Mouse (Mus musculus) urinary bladder, postnatal 14 days (tissue): ENCODE results near the gene Gemin5.
"Not testable (repeated sequence)": the region's sequence is repeated elsewhere in the genome, so short reads cannot be mapped to it uniquely, and the experiment has no call there.

Experiments used
- DNase-seq: peaks from one replicate; pipeline ENCODE4 v3.0.0; 2021; ENCODE audit warnings: low spot score

Gene Gemin5

DNA sequence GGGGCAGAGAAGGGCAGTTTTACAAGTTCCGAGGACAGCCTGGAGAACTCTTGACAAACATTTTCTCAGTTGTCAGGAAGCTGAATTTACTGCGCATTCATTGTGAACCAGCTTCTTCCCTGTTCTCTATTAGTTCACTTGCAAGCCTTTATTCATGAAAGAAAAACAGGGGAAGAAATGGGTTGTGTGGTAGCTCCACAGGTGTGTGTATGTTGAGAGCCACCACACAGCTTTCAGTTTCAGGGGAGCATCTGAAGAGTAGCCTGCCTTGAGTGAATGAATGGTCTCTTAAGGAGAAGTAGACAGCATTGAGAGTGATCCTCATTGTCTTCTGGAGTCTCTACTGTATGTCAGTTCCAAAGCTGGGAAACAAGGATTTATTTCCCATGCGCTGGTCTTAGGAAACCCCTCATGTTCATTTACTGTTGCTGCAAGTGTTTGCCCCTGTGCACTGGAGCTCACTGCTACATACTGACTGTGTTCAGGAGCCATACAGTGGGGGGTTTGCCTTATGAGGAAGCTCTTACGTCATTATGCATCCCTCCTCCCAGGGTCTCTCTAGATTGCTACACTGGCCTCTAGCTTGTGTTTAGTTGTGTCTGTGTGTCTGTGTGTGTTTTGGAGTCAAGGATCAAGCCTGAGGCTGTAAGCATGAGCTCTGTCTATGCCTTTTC, 60.5 kb downstream of the Gemin5 start:
- no peak for DNase-seq

DNA sequence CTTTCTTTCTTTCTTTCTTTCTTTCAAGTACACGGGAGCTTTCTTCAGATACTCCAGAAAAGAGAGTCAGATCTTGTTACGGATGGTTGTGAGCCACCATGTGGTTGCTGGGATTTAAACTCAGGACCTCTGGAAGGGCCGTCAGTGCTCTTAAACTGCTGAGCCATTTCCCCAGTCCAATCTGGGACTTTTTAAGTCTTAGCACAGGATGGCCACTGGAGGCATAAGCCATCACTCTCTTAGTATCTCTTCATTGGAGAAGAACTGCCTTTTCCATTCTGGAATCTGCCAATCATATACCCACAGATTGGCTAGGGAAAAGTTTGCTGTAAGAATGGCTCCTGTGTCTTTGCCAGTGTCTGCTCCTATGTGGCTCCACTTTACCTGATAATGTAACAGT, 61.3 kb downstream of the Gemin5 start:
- no peak for DNase-seq

DNA sequence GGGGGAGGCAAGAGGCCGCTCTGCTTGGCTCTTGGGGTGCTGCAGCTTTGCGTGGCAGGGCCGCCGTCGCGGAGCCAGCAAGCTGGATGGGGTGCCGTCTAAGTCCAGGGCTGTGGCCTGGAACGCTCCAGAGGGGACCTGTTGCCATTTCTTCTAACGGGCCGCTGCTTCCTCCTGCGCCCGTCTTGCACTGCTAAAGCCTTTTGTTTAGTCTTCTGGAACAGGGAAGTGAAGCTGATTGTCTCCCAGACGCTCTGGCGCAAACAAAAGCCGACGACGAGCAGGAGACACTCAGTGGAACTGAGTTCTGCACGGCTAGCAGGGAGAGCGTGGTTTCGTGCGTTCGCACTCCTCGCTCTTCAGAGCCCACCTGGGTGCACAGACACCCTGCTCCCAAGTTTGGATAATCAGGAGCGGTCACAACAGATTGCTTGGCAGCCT, 64.0 kb downstream of the Gemin5 start:
- DNase-seq = peak; percentile 52

DNA sequence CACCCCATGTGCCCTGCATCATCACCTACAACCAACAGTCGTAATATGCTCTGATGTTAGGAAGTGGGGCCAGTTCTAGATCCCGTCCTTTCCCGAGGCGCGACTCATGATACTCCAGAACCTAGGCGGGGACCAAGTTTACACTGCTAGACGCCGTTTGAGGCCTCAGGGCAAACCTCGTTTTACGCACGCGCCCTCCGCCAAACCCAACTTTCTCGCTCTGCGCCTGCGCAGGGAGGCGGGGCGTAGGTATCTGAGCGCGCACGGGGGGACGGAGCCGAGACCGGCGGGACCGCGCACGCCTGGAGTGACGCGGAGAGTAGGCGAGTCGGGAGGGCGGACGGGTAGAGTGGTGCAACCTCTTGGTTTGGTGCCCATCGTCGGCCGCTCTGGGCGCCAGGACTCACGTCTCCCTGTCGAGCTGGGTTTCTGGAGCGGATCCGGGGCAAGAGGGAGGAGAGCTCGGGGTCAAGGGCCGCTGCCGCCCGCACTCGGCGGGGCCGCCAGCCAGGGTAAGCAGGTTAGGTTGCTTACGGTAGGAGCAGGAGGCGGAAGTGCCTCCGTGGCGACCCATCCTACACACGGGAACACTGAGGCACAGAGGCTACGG, 64.5 kb downstream of the Gemin5 start, which contains the start of gene Cnot8:
Gene Cnot8 (plus strand): TSS at position 457 of the 610 bp plus-strand sequence.
- DNase-seq = peak; percentile 99

DNA sequence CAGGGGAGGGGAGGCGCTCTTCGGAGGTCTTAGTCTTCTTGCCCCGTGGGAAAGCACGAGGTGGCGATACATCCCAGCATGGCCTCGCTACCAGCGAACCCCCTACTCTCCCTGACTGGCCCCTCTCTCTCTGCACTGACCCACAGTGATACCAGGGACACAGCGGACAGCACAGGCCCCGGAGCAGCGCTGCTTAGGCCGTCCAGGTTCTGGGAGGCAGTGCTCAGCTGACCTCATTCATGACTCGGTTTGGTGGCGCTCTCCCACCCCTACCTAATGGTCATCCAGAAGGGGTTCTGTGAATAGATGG, 65.0 kb downstream of the Gemin5 start:
- no peak for DNase-seq

DNA sequence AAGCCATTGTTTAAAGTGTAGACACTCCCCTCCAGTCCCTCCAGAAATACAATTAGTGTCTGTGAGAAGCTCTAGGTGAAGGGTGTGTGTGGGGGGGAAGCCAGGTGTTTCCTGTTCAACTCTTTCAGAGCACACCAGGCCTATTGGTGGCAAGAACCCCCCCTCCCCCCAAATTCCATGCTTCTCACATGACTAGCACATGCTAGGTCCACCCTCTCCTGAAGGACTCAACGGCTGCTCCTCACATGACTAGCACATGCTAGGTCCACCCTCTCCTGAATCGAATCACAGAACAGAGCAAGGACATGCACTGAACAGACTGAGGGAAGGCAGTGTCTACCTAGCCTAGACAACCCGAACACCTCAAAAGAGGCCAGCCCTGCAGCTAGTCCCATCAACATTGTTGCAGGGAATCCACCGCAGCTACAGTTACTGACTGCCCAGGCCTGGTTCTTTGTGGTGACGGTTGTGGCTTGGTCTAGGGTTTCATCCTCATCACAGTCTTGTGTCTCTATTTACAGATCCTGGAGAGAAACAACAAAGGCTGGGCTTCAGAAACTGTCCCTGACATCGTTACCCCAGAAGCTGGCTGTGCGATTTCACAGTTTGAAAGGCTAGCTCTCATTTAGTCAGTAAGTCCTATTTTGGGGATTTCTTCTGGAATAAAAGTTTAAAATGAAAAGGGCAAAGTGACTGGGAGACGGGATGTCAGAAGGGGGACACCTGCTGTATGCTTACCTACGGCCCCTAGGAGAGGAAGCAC, 65.6 kb downstream of the Gemin5 start:
- no peak for DNase-seq

DNA sequence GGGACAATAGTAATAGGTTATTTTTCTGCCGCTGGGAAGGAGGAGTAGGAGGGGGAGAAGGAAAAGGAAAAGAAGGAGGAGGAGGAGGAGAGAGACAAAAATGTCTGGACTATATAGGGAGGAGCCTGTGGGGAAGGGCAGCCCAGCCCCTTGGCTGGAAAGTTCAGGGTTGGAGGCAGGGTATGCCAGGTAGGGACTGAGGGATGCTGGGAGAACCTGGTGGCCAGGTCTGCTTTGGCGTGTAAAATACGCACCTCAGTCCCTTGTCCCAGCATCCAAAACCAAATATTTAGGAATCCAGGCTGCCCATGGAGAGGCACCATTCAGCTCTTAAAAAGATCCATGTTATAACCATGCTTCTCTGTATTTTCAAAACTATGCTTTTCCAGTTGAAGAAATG, 66.2 kb downstream of the Gemin5 start:
- no peak for DNase-seq

DNA sequence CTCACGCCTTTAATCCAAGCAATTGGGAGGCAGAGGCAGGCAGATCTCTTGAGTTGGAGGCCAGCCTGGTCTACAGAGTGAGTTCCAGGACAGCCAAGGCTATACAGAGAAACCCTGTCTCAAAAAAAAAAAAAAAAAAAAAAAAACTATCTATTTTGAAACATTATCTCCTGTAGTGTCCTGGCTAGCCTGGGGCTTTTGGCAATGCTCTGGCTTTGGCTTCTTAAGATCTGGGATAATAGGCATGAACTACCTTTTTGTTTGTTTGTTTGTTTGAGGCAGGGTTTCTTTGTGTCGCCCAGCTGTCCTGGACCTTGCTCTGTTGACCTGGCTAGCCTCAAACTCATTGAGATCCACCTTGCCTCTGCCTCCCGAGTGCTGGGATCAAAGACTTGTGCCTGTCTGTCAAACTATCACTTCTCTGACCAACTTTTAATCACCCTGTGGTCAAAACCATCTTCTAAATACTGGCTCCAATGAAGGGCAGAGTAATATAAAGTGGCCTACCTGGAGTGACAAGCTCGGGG, 67.1 kb downstream of the Gemin5 start:
- no peak for DNase-seq

DNA sequence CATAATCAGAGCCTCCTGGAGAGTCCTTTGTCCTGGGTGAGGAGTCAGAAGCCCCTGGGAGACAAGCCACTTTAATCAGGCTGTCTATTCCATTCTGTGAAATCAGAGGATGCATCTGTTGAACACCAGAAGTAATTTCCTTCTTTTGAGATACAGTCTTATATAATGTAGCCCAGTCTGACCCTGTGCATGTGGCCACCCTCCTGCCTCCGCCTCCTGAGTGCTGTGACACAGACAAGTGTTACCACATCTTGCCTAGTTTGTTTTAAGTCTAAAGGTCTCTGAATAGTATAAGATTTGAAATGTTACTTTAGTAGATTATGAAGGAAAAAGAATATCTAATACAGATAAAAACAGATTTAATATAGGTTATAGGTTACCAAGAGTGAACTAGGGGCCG, 68.3 kb downstream of the Gemin5 start:
- no peak for DNase-seq

DNA sequence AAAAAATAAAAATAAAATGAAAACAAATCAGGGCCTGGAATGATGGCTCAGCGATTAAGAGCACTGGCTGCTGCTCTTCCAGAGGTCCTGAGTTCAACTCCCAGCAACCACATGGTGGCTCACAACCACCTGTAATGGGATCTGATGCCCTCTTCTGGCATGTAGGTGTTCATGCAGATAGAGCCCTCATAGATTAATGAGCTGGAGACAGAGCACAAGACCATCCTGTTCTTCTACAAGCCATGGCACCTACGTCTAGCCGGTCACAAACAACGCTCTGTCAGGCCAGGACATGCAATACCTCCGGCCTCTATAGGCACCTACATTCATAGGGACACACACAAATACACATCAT, 70.0 kb downstream of the Gemin5 start:
- DNase-seq = not testable (repeated sequence)

DNA sequence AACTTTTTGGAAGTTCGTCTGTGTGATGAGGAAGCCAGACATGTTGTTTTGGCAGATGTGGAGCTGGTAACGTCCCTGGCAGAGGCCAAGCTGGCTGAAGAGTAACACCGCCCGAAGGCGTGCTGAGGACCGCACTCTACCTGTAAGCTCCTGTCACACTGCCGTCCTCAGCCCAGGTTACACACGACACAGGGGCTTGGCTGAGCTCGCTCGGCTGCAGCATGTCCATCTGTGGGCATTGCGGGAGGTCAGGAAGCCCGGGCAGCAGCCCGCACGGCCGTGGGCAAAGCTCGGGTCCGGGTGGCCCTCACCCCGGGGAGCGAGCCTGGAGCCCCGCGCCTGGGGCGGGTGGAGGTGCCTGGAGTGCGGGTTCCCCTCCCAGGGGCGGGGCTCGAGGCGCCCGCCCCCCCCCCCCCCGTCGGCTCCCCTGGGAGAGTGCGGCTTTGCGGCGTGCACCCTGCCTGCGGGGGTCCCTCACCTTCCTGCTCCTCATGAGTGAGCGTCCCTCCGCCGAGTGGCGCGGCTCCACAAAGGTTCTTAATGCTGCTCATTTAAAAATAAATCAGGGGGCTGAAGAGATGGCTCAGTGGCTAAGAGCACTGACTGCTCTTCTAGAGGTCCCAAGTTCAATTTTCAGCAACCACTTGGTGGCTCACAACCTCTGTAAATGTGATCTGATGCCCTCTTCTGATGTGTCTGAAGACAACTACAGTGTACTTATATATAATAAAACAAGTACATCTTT, 70.5 kb downstream of the Gemin5 start:
- peak; percentile 22 for DNase-seq

DNA sequence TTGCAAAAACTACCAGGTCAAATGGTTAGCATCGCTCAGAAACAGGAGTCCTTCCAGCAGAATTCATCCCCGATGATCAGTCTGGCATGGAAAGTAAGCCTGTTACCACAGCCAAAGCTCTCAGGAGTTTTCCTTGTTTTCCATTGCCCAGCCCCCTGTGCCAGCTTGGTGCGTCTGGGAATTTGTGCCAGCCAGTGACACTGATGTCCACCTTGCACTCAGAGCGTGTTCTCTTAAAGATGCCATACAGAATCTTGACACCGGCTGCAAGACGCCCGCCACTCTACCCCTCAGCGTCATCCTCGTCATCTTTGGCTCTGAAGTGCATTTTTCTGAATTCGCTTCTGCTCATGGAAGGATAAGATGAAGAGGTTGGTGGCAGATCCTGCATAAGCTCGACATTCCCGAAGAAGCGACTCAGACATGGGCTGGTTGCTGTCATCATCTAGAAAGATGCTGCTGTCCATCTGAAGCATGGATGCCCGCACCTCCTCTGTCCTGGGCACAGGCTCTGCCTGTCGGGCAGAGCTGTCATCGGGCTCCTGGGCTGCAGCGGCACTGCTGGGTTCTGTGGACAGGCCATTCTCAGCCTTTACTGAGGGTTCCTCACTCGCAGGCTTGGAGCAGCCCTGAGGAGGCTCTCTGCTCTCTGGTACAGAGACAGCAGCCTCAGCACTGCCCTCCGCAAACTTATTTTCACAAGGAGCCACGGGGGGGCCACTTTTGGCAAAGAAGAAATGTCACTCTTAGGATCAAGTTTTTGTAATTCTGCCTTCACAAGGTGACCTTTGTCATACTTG, 71.3 kb downstream of the Gemin5 start:
- DNase-seq = no peak

DNA sequence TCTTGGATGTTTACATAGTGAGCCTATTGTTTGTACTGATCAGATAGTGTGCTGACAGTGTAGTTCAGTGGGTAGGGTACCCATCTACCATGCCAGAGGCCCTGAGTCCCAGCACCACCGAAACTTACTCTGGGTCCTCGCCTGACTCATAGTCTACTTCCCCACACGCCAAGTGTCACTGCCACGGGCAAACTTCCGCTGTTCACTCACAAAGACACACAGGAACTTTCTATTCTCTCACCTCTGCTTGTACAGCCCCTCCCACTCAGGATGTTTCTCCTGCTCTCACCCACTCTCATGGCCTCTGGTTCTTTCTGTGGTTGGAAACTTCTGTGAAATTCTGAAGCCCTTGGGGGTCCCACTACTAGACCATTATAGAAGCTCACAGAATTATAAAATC, 72.2 kb downstream of the Gemin5 start:
- DNase-seq = no peak

DNA sequence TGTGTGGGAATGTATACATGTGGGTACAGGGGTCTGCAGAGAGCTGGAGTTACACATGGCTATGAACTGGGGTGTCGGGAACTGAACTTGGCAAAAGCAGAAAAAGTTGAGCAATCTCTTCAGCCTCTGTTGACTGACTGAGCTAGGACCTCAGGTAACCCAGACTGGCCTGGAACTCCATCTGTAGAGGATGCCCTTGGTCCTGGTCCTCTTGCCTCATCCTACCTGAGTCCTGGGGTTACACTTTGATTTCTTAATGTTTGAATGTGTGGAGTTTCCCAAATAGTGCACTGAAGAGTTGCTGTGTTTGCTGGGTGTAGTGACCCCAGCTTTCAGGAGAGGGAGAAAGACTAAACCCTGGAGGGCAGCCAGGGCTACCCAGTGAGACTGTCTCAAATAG, 72.8 kb downstream of the Gemin5 start:
- DNase-seq = no peak

DNA sequence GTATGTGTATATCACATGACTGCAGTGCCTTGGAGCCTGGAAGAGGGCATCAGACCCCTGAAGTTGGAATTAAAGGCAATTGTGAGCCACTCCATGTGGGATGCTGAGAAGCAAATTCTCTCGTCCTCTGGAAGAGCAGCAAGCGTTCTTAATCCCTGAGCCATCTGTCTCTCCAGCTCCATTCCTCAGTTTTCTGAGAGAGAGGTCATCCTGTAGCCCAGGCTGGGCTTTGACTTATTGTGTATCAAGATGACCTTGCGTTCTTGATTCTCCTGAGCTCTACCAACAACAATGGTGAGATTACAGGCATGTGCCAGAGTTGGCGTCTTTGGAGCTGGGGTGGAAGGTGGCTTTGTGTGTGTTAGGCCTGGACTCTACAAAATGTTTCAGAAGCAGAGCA, 73.6 kb downstream of the Gemin5 start:
- DNase-seq = no peak

DNA sequence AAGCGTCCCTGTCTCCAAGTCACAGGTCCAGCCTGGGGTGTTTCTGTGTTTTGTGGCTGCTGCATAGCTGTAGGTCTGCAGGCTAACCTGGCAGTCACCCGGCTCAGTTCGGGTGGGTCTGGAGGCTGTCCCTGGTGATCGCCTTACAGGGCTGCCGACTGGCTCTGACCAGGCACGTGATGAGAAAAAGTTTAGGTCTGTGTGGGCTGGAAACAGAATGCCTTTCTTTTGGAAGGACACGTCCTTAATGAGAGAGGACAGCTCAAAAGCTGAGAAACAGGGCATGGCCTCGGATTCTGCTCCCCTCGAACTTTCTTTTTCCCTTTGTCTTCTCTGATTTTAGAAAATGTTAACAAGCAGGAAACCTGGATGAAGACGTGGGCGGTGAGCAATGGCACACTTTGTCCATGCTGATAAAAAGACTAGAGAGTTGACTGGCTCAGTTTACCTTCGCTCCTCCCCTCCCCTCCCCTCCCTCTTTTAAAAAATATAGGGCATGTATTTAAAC, 75.3 kb downstream of the Gemin5 start, which contains the start of gene Gm12248:
Gene Gm12248 (minus strand): TSS at position 114 of the 508 bp plus-strand sequence.
- DNase-seq = peak; percentile 42

DNA sequence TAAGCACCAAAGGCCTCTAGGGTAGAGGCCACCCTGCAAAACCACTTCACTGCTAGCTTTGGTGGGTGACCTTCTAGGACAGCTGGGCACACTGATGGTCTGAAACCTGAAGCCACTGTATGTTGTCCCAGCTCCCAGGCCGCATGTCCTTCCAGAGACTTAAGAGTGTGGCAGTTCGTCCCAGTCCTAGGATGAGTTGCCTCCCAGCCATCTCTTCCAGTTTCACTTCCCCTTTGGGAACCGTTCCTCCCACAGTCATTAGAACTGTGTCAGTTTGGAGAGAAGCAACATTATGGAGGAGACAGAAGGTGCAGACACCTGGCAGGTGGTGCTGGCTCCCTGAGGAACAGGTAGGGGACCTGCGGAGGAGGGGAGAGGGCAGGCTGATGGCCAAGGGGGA, 75.8 kb downstream of the Gemin5 start:
- no peak for DNase-seq

DNA sequence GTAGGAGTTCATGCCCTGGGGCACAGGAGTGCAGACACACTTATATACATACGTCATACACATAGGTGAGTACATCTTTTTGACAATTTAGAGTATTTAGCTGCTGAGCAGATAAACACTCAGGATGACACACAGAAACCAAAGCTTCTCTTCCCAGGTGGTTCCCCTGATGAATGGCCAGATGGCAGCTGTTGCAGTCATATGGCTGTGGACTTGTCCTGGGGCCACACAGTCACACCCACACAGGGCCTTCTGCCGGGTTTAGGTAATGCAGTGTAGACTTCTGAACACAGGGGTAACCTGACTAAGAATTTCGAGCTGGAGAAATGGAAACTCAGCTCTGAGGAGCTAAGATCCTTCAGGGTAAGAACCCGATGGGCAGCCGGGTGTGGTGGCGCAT, 86.6 kb downstream of the Gemin5 start:
- DNase-seq = no peak

DNA sequence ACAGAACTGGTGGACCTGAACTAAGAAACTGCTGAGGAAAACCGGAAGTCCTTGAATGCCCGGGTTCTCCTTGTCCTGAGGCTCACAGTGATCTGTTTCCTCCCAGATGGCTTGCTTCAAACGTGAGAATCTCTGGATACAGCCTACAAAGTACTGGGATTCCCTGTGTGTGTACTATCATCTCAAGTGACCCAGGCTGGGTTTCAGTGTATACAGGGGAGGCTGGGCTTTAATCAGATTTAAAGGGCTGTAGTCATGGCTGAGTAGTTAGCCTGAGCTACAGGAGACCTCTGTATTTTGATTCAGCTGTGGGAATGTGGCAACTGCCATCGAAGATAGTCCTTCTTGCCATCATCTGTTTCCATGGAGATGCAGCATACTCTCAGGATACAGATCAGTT, 91.1 kb downstream of the Gemin5 start:
- no peak for DNase-seq

DNA sequence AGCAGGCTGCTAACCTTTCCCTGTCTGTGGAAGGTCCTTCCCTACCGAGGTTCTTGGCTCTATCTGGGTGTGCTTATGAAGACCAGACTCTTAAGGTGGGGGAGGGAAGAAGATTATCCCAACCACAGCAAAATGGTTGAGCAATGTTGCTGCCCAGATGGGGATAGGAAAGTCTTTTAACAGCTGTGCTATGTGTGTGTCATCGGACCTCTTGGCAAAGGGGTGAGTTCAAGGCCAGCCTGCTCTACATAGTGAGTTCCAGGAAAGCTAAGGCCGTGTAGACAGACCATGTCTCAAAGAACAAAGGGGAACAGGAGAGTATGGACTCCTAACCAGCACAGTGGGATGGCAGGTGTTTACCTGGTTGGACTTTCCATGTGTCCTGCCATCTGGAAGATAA, 95.4 kb downstream of the Gemin5 start:
- no peak for DNase-seq
